Mouse (Mus musculus) stomach, postnatal 0 days (tissue): ENCODE measurements around the gene Shc1. TPM values are rescaled to one million over a fixed set of nuclear protein-coding genes. Genes with fewer than 3 reads are reported as not detected.

Experiments
- ATAC-seq: fragments of 200-750 bp; cut with Nextera tagmentation; 2 replicates; pipeline ENCODE4 v1.8.0; 2017; ENCODE audit not compliant: low FRiP score, low TSS enrichment
- DNase-seq: peaks from one replicate; pipeline ENCODE4 v3.0.0-alpha.2; 2016; ENCODE audit warnings: low spot score
- H3K27ac ChIP-seq: fragments of 300-500 bp; sonication (generic); replicated peaks from 2 replicates; pipeline ENCODE4 v1.5.1; 2014; ENCODE audit warnings: mild to moderate bottlenecking, control low read depth
- H3K27me3 ChIP-seq: fragments of 300-500 bp; sonication (generic); 2 replicates; pipeline ENCODE4 v1.6.1; 2014; ENCODE audit warnings: low read length; ENCODE audit not compliant: control insufficient read depth, insufficient read depth
- H3K36me3 ChIP-seq: fragments of 300-500 bp; sonication (generic); 2 replicates; pipeline ENCODE4 v1.6.1; 2014; ENCODE audit warnings: low read length, mixed read lengths; ENCODE audit not compliant: control insufficient read depth, insufficient read depth
- H3K4me1 ChIP-seq: fragments of 300-500 bp; sonication (generic); replicated peaks from 2 replicates; pipeline ENCODE4 v1.6.1; 2014; ENCODE audit warnings: antibody characterized with exemption; ENCODE audit not compliant: control insufficient read depth, insufficient read depth
- H3K4me2 ChIP-seq: fragments of 300-500 bp; sonication (generic); replicated peaks from 2 replicates; pipeline ENCODE4 v1.6.1; 2014; ENCODE audit warnings: low read depth, mild to moderate bottlenecking, control low read depth, moderate library complexity
- H3K4me3 ChIP-seq: fragments of 300-500 bp; sonication (generic); 2 replicates; pipeline ENCODE4 v1.5.1; 2014; ENCODE audit warnings: low read depth, low read length, control low read depth
- H3K9ac ChIP-seq: fragments of 300-500 bp; sonication (generic); 2 replicates; pipeline ENCODE4 v1.6.1; 2014; ENCODE audit warnings: mild to moderate bottlenecking, low read length, control low read depth, mixed read lengths
- H3K9me3 ChIP-seq: fragments of 300-500 bp; sonication (generic); 2 replicates; pipeline ENCODE4 v1.6.1; 2016; ENCODE audit warnings: low read length; ENCODE audit not compliant: control insufficient read depth
- CTCF ChIP-seq: IDR thresholded peaks from 2 replicates; pipeline ENCODE4 v1.5.1; 2016; ENCODE audit warnings: antibody characterized with exemption, low read depth, mild to moderate bottlenecking, moderate library complexity
- EP300 ChIP-seq: optimal IDR thresholded peaks from 2 replicates; pipeline ENCODE3; 2016; ENCODE audit warnings: antibody characterized with exemption
- WGBS: fragments of 180-500 bp; shearing (Covaris S2); extraction: QIAGEN DNeasy Blood & Tissue Kit; methylation state at CpG from one replicate; pipeline ENCODE4 v1.1.7; 2014; 5-methylcytosine and 5-hydroxymethylcytosine counted together
- polyA plus RNA-seq: library from polyadenylated mRNA; unstranded; fragments of >200 nt; fragmentation: Nextera tagmentation; extraction: Ambion mirVana; gene quantifications from 2 replicates; pipeline ENCODE4 v1.2.1, GENCODE M21; 2015

The Shc1 gene
- polyA plus RNA-seq, 1 experiment from 2014 or later, result 42.6 TPM

DNA sequence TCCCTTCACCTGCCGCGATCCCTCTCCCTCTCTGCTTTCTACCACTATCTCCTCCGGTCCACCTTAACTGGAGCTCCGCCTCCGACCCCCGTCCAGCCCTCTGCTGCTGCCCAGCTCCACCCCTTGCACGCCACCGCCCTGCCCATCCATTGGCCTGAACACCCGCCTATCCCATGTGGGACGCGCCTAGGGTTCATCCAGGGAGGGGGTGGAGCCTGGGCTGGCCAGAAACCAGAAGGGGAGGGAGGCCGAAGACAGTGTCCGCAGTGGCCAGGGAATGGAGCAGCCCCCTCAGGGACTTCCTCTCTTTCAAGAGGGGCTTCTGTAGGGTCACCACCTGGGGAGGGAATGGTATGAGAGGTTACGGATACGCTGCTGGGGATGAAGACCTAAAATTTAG lies 24.6 kb upstream of the Shc1 start:
- under 1% methylated on average over 15 of the region's 15 CpGs for WGBS
- no peaks in the 10 kb centered on the region for H3K9me3 ChIP-seq

DNA sequence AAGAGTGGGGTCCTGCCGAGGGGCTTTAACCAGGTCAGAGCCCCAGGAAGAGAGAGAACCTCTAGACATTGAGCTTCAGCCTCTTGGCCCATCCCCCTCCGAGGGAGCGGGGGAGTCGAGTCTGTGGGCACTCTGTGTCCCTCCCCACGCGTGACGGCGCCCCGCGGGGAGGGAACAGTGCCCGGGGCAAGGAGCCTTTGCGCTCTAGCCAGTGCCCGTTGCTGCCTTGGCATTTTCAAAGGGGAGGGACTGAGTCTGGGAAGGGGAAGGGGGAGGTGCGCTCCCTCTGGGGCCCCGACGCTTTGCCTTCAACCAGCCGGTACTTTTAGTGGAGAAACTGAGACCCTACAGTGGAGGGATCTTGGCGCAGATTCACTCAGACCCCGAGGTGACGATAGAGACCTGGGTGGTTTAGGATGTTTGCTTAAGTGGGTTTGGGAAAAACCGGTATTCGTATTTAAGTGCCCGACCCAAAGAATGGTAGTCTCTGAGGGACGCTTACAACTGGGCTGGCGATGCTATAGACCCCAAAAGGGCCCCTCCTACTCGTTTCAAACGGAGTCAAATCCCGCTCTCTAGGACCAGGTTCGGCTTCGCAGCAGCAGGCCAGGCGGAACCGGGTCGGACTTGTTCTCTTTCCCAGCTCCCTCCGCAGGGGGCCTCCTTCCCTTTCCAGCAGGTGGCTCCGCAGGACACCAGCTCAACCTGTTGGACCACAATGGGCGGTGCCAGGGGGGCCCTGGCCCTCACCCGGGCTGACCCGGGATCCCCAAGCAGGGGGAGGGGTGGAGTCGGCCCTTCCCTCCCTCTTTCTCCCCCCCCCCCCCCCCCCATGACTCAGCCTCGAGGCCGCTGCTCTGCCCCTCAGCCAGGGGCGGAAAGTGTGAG lies 24.0 kb upstream of the Shc1 start, which contains the start of gene Zbtb7b:
Gene Zbtb7b (minus strand): TSS at position 771 of the 888 bp plus-strand sequence.
- H3K9ac ChIP-seq, result peak within 1 kb of the TSS; percentile 79
- peak; percentile 53 for ATAC-seq
- TF ChIP-seq EP300 (peak; percentile 45), CTCF (peak; percentile 63)
- H3K4me3 ChIP-seq, result peak within 1 kb of the TSS; percentile 76
- peak within 1 kb of the TSS; percentile 99 for H3K4me2 ChIP-seq
- H3K36me3 ChIP-seq, result no peaks in the 10 kb centered on the region
- peak within 1 kb of the TSS; percentile 97 for H3K27ac ChIP-seq
- under 1% methylated on average over 39 of the region's 42 CpGs for WGBS
- H3K27me3 ChIP-seq, result no peaks in the 10 kb centered on the region
- peak; percentile 92 for DNase-seq
- H3K4me1 ChIP-seq, result peaks cover 6% of the 10 kb centered on the region; the same call in 1 of the 2 replicates
- H3K9me3 ChIP-seq, result no peaks in the 10 kb centered on the region

More for the DNA sequence above, 24.6 kb upstream of the Shc1 start:
- ATAC-seq (peak; percentile 94), DNase-seq (peak; percentile 99)
- Histone ChIP-seq H3K27ac (peak overlapping the region; percentile 97), H3K4me2 (peak overlapping the region; percentile 99), H3K27me3 (no peaks in the 10 kb centered on the region), H3K4me1 (peaks cover 6% of the 10 kb centered on the region), H3K4me3 (peak overlapping the region; percentile 76), H3K9ac (peak overlapping the region; percentile 82), H3K36me3 (no peaks in the 10 kb centered on the region)
- TF ChIP-seq CTCF, result peak; percentile 1; the same call in 1 of the 2 replicates
- TF ChIP-seq EP300, result no peak

DNA sequence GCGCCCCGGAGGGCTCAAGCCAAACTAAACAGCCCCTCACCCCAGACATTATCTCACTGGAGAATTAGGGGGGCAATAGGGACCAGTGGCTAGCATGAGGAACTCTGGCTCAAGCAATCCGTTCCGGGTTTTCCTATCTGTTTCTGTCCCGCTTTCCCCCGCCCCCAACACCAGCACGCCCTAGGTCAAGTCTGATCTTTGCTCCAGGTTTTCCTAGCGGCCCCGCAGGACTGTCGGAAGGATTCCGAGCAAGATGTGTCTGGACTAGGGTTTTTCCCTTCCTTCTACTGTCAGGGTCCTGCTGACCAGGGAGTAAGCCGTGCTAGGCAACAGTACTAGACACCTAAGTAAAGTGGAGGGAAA lies 23.4 kb upstream of the Shc1 start:
- Histone ChIP-seq H3K4me2 (peak overlapping the region; percentile 99), H3K4me3 (peak overlapping the region; percentile 76), H3K36me3 (no peaks in the 10 kb centered on the region), H3K27me3 (no peaks in the 10 kb centered on the region), H3K27ac (peak overlapping the region; percentile 97), H3K9me3 (no peaks in the 10 kb centered on the region), H3K9ac (peak overlapping the region; percentile 79), H3K4me1 (peaks cover 6% of the 10 kb centered on the region; the same call in 1 of the 2 replicates)
- TF ChIP-seq EP300, result no peak
- TF ChIP-seq CTCF, result 0 out of 2 replicates have a peak, but pooled peaks have one; percentile 11
- peak; percentile 22 for ATAC-seq
- WGBS, result 0% methylated on average over 12 of the region's 12 CpGs
- DNase-seq, result peak; percentile 87

DNA sequence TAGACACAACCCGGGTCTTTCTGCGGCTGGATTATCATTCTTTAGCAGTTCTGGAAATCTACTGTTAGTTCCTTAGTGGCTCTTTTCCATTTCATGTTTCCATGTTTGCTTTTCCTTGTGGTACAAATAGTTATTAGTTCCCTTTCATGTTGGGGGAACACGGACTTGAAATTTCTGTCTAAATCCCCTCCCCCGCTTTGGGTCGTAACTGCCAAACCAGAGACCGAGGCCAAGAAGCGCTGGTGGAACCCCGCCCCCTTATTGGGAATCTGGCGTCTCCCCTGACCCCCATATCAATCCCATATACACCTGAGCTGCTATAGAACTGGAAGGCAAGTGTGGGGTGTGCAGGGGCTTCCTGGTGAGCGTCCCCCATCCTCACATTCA lies 22.8 kb upstream of the Shc1 start:
- ATAC-seq (no peak), DNase-seq (no peak)
- H3K9me3 ChIP-seq, result no peaks in the 10 kb centered on the region
- H3K27ac ChIP-seq, result peak overlapping the region; percentile 97
- WGBS, result 8% methylated on average over 10 of the region's 10 CpGs
- peaks cover 6% of the 10 kb centered on the region; the same call in 1 of the 2 replicates for H3K4me1 ChIP-seq
- H3K4me3 ChIP-seq, result peak overlapping the region; percentile 76
- peak overlapping the region; percentile 99 for H3K4me2 ChIP-seq
- H3K36me3 ChIP-seq, result no peaks in the 10 kb centered on the region
- H3K27me3 ChIP-seq, result no peaks in the 10 kb centered on the region
- peak overlapping the region; percentile 79 for H3K9ac ChIP-seq
- TF ChIP-seq CTCF (no peak), EP300 (no peak)

DNA sequence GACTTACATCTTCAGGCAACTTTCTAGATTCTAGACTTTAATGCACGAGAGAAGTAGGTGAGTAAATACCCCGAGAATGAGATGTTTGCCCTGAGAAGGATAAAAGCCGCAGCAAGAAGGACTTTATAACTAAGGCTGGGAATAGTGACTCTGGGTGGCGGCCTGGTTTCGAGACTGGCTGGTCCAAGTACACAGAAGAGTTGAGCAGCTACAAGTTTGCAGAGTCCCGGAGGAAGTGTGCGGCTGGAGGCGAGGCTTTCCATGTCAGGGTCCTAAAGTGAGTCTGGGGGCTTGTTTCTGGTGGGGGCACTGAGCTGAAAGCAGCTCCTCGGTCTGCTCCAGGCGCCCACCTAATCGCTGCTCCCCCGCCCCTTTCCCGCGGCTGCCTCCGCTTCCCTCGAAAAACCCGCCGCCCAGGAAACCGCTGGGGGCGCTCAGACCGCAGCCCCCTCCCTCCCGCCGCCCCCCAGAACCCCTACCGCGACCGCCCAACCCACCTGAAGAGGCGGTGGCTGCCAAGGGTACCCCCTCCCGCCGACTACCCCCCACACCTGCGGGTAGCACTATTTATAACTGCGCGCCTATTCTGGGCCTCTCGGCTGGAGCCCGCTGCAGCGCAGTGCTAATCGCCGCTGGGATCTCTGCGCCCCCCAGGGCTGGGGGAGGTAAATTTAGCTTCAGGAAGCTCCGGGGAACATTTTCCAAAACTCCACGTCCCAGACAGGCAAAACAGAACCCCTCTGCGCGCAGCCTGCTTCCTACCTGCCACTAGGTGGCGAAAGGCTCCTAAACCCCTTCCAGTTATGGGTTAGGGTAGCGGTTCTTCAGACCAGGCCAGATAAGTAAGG lies 22.2 kb upstream of the Shc1 start:
- H3K4me3 ChIP-seq, result peak overlapping the region; percentile 76
- H3K4me1 ChIP-seq, result peaks cover 3% of the 10 kb centered on the region; the same call in 1 of the 2 replicates
- DNase-seq (peak; percentile 70), ATAC-seq (no peak)
- peak overlapping the region; percentile 97 for H3K27ac ChIP-seq
- H3K9me3 ChIP-seq, result no peaks in the 10 kb centered on the region
- TF ChIP-seq CTCF (peak; percentile 93), EP300 (no peak)
- H3K36me3 ChIP-seq, result no peaks in the 10 kb centered on the region
- H3K9ac ChIP-seq, result peak overlapping the region; percentile 79
- H3K27me3 ChIP-seq, result no peaks in the 10 kb centered on the region
- H3K4me2 ChIP-seq, result peak overlapping the region; percentile 99
- WGBS, result 1% methylated on average over 43 of the region's 44 CpGs
